Mouse (Mus musculus) embryonic fibroblast, embryonic 13.5 days (primary cell): ENCODE measurements at regions not wholly inside any gene's neighbourhood (a gene's known extent, or its start where the extent isn't known, plus 50 kb on each side); places are given as distances from the start of the nearest gene placed in this dataset.

Source experiments
- CTCF ChIP-seq: IDR thresholded peaks from 2 replicates; pipeline ENCODE4 v1.5.1; 2011; ENCODE audit warnings: mild to moderate bottlenecking, control low read depth, low read length, moderate library complexity, borderline replicate concordance; ENCODE audit not compliant: insufficient read depth
- POLR2A ChIP-seq: IDR thresholded peaks from 2 replicates; pipeline ENCODE4 v1.6.1; 2011; ENCODE audit warnings: low read depth, mild to moderate bottlenecking, control low read depth, low read length, moderate library complexity

DNA sequence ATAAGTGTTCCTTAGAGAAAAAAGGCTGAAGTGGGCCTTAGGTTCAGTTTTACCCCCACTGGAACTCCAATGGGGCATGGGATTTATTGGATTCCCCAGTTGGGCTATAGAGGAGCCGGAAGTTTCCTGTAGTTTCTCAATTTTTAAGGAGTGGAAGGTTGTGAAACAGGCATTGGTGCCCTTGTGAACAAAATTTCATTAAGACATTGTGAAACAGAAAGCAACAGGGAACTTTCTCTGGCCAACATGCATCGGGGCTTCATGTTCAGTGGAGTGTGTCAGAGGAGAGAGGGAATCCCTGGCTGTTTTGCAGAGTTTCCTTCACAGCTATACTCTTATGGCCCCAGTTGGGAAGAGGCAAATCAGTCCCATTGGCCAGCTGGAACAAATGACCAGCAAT, 441.6 kb upstream of the A1bg start:
- TF ChIP-seq POLR2A (no peak), CTCF (no peak)
